Mouse (Mus musculus) gastrocnemius, adult 8-10 months (tissue): ENCODE measurements around the gene Ryr3. TPM values are rescaled to one million over a fixed set of nuclear protein-coding genes. Genes with fewer than 3 reads are reported as not detected.
"Not testable (repeated sequence)": the region's sequence is repeated elsewhere in the genome, so short reads cannot be mapped to it uniquely, and the experiment has no call there.

Experiments
- DNase-seq, 2 experiments: peaks; one replicate each; pipeline ENCODE4 v3.0.0; 2022; ENCODE audit warnings: low spot score in 2 of 2
- total RNA-seq, 4 experiments: library from RNA; stranded (reverse); gene quantifications; 2 replicates each; pipeline ENCODE4 v1.2.4; 2022

Ryr3 gene
- total RNA-seq, 4 experiments from 2014 or later = 0.19 to 0.44 (median 0.37) TPM

DNA sequence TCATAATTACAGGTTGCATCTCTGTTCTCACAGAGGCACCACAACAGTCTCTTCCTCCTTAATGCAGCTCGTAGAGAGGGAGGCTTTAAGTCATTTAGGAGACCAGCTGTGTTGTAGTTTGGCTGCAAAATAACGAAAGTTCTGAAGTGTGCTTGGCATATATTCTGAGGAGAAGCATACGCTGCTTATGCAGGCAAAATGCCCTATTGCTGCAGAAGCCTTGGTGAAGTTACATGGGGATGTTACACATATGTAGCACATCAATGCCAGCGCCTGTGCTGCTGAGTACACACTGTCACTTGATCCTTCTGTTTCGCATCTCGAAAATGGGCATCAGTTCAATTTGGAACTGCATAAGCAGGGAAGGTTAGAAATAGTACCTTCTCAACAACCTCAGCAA is 112.3 kb downstream of the Ryr3 start:
- DNase-seq = no peak

DNA sequence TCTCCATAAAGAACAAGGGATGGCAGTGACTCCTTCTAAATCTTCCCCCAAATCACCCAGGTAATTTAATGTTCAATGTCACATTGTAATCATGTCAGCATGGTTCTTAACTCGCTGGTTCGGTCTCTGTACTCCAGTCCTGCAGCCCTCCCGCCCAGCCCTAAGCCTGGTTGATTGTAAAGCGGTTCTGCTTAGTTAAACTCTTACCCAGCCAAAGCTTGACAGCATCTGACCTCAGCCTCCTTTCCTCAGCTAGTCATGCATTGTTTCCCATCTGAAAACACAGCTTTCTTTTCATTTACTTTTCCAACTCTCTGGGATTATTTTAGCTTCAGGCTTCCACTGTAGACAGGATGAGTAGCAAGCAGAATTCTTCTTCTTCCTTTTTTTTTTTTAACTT is 121.7 kb downstream of the Ryr3 start:
- no peak for DNase-seq

DNA sequence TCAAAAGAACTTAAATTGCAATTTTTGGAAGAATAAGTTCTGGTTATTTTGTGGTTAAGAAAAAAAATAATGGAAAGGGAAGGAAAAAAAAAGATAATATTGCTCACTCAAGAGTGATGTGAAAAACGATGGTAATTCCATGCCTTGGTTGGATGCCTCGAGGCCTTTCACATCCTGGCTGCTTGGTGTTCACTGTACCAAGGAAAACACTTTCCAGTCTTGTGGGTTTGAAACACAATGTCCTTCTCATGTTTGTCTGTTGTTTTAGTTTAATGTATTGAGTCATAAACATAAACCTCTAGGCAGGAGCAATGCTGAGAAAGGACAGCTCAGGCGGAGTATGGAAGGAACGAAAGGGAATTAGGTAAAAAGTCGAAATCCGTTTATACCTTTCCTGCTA is 122.8 kb downstream of the Ryr3 start:
- no peak for DNase-seq

DNA sequence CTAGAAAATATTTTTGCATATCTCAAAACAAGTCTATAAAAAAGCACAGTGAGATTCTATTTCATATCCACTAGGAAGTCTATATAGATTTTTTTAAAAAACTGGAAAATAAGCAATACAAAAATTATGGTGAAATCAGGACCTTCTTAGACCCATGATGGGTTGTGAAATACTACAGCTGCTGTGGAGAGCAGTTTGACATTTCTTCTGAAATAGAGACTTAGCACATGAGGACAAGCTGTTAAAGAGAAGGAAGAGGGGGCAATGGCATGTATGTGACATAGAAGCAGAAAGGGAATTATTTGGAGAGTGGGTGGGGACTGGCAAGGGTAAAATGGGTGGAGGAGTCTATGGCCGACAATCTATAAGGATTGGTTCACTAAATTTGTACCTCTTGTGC is 124.1 kb downstream of the Ryr3 start:
- DNase-seq = no peak

DNA sequence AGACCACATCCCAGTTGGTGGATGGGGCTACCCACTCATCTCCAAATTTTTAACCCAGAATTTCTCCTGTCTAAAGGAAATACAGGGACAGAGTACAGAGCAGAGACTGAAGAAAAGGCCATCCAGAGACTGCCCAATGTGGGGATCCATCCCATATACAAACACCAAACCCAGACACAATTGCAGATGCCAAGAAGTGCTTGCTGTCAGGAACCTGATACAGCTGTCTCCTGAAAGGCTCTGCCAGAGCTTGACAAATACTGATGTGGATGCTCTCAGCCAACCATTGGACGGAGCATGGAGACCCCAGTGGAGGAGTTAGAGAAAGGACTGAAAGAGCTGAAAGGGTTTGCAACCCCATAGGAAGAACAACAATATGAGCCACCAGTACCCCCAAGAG is 125.6 kb downstream of the Ryr3 start:
- DNase-seq = not testable (repeated sequence)

DNA sequence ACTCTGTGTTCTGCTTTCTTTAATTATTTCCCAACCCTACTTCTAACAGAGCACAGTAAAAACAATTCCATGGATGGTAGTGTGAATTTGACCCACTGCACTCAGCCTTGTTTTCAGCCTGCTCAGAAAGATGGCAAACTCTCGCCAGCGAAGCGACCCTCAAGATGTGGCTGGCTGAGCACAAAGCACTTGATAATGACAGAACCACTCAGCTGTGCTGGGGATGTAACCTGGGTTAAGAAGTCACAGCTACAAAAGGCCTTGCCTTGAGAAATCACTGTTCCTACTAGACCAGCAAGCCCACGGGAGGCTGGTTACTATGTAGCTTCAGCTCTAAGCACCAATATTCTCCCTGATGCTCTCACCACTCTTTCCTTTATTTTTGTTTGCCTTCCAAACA is 140.5 kb downstream of the Ryr3 start:
- no peak for DNase-seq

GRCm38 (mm10) chr2:113059367-113059766 is 157.5 kb downstream of the Ryr3 start:
- DNase-seq = no peak

GRCm38 (mm10) chr2:113058914-113059313 is 158.0 kb downstream of the Ryr3 start:
- no peak for DNase-seq

DNA sequence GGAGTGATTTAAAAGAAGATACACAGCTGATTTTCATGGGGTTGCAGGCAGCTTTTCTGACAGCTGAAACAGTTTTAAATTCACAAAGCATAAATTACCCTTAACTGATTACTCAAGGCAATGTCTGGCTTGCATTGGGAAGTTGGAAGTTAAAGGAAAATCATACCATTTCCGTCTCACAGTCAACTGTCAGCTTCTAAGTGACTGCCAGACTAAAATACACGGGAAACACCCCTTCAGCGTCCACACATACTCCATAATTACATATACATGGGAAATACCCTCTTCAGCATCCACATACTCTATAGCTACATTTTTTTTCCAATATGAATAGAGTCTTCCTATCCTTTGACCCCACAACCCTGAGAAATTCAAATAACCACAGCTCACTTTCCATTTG is 158.8 kb downstream of the Ryr3 start:
- no peak for DNase-seq

DNA sequence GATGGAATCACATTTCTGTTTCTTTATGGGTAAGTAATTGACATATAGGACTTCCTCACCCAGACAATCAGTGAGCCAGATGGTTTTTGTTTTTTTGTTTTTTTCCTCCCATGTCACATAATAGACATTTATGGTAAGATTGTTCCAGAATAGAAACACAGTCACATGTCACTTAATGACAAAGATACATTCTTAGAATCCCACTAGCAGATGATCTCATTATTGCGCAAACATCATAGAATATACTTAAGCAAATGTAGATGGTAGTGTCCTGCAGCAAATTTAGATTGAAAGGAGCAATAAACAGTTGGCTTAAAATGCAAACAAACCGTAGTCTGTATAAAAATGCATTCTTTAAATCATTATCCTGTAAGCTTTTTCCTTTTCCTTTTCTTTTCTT is 161.3 kb downstream of the Ryr3 start:
- no peak for DNase-seq

- DNase-seq = no peak
These were observed 167.1 kb downstream of the Ryr3 start for GRCm38 (mm10) chr2:113049831-113050230.

DNA sequence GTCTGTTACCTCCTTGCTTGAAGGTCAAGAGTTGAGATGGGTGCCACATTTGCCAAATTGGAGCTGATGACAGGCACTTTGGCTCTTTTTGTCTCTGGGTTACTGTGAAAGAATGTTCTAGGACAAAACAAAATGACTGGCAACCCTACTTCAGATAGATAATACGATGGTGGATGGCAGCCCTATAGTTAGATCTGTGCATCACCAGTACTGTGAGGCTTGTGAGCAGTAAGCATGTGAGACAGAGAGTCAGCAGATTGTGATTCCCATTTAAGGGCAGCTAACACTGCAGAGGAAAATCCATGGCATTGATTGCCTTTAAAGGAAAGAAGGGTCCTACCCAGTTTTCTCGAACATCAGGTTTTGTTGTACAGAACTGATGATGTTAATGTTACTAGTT is 180.3 kb downstream of the Ryr3 start:
- no peak for DNase-seq

DNA sequence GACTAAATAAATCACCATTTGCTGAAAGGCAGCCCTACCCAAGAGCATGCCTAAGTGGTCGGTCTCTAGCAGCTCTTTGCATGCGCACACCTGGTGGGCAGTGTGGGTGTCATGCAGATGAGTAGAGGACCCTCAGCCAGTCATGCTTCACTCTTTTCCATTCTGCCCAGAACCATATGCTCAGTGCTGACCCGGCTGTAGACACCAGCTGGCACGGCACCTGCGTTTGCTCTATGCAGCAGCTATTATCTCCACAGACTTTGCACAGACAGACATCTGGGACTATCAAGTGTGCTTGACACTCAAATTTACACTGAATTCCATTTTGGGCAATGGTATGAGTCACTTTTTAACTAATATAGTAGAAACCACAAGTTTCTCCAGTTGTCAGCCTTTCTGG is 186.2 kb downstream of the Ryr3 start:
- no peak for DNase-seq

DNA sequence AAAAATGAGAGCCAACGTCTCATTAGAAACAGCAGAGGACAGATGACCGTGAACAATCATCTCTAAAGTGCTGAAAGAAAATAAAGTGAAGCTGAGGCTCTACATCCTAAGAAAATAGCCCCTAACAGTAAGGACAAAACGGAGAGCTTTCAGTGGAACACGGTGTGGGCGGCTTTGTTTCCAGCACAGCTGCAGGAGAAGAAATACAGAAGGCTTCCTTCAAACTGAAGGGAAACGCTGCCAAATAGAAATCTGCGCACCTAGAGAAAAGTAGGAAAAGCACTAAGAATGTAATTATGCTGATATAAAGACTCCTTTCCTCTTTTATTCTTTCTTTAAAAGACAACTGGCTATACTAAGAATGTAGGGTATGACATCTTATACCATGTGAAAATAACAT is 197.0 kb downstream of the Ryr3 start:
- no peak for DNase-seq

- DNase-seq = no peak
These were observed 198.6 kb downstream of the Ryr3 start for GRCm38 (mm10) chr2:113018278-113018677.

GRCm38 (mm10) chr2:113016236-113016635 is 200.7 kb downstream of the Ryr3 start:
- no peak for DNase-seq

DNA sequence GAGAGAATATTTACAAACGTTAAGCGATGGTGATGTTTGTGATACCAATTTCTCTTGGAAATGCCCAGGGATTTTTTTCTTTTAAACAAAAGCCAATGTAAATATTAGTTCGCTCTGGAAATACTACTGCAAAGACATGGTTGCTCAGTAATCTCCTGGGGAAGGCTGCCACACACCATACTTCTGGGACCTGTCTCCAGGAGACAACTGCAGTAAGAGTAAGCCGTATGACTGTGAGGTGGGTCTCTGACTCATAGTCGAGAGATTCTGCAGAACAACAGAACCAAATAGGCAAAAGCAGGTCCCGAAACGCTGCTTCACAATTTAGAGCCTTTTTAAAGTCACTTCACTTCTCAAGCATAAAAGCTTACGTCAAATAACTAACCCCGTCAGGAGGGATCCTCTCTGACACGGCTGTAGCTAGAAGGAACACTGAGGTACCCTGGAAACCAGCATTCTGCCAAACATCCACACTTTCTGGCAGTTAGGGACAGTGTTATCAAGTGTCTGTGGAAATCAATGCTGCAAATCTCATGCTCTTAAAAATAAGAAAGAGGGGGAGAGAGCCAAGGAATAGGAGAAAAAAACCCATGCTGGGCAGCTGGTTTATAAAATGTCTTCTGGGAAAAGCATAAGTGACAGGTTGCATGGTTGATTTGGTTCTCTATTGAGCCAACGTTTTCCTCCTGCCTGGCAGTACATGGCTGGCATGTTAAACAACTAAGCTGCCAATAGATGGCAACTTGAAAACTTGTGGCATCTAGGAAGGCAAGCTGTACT is 207.7 kb downstream of the Ryr3 start:
- DNase-seq = no peak

DNA sequence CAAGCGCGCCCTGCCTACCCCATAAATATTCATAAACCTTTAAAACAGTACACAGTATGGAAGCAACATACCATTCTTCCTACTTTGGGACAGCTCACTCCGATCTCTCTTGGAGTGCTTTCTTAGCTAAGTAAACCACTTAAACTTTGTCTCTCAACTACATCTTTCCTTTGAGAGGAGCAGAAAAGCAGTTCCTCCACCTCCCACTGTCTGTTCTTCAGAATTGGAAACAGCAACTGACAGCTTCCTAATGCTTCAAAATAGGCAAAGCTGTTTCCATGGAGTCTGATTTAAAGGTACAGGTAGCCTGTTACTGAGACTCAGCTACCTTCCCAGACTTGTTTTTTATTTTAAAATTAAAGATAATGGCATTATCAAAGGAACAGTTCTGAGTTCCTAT is 218.4 kb downstream of the Ryr3 start:
- DNase-seq = no peak

- no peak for DNase-seq
These were observed 233.9 kb downstream of the Ryr3 start for GRCm38 (mm10) chr2:112982908-112983510.

DNA sequence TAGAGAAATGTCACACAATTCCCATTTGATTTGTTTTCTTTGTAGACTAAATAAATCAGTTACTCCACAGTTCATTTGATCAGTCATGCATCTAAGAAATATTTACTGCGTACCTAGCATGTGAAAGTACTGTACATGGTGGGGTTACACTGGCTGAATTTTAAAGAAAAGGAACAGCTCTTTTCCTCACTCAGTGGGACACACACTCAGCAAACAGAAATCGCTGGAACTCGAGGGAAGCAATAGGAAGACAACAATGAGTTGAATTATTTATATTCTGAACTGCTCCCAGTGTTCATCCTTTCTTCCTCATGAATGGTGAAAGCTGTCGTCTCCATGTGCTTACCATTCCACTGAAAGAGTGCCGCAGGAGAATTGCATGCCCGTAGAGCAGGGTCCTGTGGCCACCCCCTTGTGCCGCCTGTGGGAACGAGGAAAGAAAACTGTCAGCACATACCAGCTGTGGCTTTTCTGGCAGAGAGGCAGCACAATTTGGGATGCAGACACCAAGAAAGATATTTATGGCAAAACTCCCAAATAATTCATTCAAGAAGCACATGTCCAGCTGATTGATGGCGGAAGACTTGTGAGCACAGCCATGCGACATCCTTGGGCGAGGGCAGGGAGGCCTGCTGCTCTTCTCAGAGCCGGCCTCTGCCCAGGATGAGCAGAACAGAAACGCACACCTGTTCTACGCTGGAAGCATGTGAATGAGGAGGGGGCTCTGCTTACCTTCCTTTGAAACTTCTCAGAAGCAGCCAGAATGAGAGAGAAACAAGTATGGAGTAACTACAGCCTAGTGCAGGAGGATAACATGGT is 249.9 kb downstream of the Ryr3 start:
- no peak for DNase-seq

DNA sequence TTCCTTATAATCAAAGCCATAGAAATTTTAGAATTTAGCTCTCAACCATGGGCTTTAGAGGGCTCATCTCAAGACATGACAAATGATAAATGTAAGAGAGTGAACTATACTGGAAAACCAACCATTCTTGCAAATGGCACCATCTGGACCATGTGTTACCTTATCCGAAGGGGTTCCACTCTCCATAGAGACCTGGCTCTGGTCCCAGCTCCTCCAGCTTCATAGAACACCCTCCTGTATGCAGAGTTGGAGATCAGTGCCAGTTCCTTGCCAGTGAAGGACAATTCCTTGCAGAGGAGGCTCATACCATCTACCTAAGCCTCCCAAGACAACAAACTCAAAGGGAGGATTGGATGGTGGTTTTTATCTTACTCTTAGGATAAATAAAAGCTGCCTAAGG is 268.0 kb downstream of the Ryr3 start:
- no peak for DNase-seq

DNA sequence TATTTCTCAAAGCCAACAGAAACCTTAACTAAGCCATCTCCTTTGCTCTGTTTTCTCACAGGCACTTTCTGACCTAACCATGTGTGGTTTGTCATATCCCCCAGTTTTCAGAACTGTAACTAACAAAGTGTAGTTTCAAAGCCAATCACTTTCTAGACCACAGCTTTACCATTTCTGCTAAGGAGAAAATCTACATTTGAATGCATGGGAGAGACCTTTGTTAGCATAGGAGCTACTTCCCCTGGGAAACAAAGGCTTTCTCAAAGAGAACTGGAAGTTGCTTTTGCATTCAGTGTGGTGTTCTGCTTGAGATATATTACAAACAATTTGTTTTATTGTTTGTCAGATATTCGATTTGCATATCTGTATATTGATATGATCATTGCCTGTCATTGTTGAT is 285.1 kb downstream of the Ryr3 start:
- DNase-seq = no peak
